Mouse (Mus musculus): ENCODE measurements around the gene Rnf126. TPM values are rescaled to one million over a fixed set of nuclear protein-coding genes. Genes with fewer than 3 reads are reported as not detected.
A peak's percentile ranks its signal among the peaks of the same experiment; 100 is the strongest.
"Not testable (repeated sequence)": the region's sequence is repeated elsewhere in the genome, so short reads cannot be mapped to it uniquely, and the experiment has no call there.

Gene Rnf126
- total RNA-seq, 1 experiment: 66.7 TPM

DNA sequence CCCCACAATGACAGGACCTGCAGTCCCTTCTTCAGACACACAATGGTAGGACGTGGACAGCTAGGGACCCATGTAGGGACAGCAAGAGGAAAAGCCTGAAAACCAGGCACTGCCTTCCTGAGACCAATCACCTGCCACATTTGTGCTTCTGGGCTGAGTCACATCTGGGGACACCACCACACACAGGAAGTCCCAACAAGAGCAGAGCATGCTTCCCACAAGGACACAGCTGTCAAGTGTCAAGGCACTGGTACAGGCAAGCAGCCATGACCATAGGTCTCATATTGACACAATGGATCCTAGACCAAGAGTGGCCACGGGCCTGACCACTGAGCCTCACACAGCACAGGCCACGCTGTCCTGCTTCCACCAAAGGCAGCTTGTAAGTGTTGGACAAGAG is 3.9 kb downstream of the Rnf126 start:
- Histone ChIP-seq H3K27ac (ENCODE audit: insufficient read depth, low read depth, low read length, poor library complexity, severe bottlenecking) (no peak overlapping the region; the same call in 1 of the 2 replicates), H3K9ac (ENCODE audit: insufficient read depth, low read depth, low read length, poor library complexity, severe bottlenecking) (no peak overlapping the region), H3K4me1 (ENCODE audit: control insufficient read depth in 2 of 2, insufficient read depth in 2 of 2, low read length in 2 of 2, poor library complexity in 1 of 2) (peaks cover 2 to 20% of the 10 kb centered on the region in 2 experiments; a peak in 1 of 4 replicates), H3K4me3 (ENCODE audit: insufficient read depth in 1 of 2, low read depth in 1 of 2, low read length in 2 of 2, poor library complexity in 1 of 2, severe bottlenecking in 1 of 2) (no peak overlapping the region), H3K9me3 (ENCODE audit: control insufficient read depth, insufficient read depth, low read depth, low read length) (no peaks in the 10 kb centered on the region), H3K36me3 (ENCODE audit: control insufficient read depth, insufficient read depth, low read length, poor library complexity, severe bottlenecking) (peaks cover 49% of the 10 kb centered on the region)
- in situ Hi-C loops (cut with MboI; ENCODE audit: low sequenced_read_pairs in 2 of 2, unreplicated experiment in 2 of 2): no loop called here
- no peak for DNase-seq (ENCODE audit: low read depth, low spot score)
- TF ChIP-seq MAFK (IDR thresholded peaks at IDR 0.05; ENCODE audit: insufficient read depth, low read depth, low read length) (no peak), CHD2 (IDR thresholded peaks at IDR 0.05; ENCODE audit: low read depth, low read length) (no peak), HCFC1 (IDR thresholded peaks at IDR 0.05; ENCODE audit: borderline replicate concordance, insufficient read depth, low read length) (no peak), ZC3H11A (IDR thresholded peaks at IDR 0.05; ENCODE audit: borderline replicate concordance, low read depth, low read length) (no peak), ZNF384 (IDR thresholded peaks at IDR 0.05; ENCODE audit: low read depth, low read length) (no peak)

DNA sequence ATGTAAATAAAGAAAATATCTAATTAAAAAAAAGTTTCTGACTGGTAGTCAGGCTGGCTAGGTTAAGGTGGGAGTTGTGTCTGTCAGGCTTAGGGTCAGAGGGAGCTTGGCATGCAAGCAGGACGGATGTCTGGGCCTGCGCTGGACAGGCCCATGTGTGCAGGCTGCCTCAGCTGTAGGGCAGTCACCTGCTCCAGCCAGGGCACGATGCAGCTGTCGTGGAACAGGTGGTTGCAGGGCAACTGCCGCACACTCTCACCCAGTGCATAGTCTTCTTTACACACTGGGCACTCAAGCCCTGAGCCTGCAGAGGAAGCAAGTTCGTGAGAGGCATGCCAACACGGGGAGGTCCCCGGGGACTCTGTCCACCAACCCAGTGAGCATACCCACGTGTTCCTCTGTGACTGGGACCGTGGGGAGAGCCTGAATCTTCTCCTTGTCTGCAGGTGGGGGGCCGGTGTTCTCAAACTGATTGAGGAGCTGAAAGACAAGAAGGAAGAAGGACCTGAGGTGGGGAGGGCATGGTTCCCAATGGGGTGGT is 6.1 kb downstream of the Rnf126 start:
- Histone ChIP-seq H3K36me3 (ENCODE audit: control insufficient read depth, insufficient read depth, low read length, poor library complexity, severe bottlenecking) (peaks cover 52% of the 10 kb centered on the region), H3K4me1 (ENCODE audit: control insufficient read depth in 2 of 2, insufficient read depth in 2 of 2, low read length in 2 of 2, poor library complexity in 1 of 2) (peaks cover 1 to 16% of the 10 kb centered on the region in 2 experiments; a peak in 1 of 4 replicates), H3K9me3 (ENCODE audit: control insufficient read depth, insufficient read depth, low read depth, low read length) (no peaks in the 10 kb centered on the region), H3K4me3 (ENCODE audit: insufficient read depth in 1 of 2, low read depth in 1 of 2, low read length in 2 of 2, poor library complexity in 1 of 2, severe bottlenecking in 1 of 2) (no peak overlapping the region), H3K27ac (ENCODE audit: insufficient read depth, low read depth, low read length, poor library complexity, severe bottlenecking) (no peak overlapping the region), H3K9ac (ENCODE audit: insufficient read depth, low read depth, low read length, poor library complexity, severe bottlenecking) (no peak overlapping the region)
- in situ Hi-C loops (cut with MboI; ENCODE audit: low sequenced_read_pairs in 2 of 2, unreplicated experiment in 2 of 2): no loop called here
- TF ChIP-seq ZC3H11A (IDR thresholded peaks at IDR 0.05; ENCODE audit: borderline replicate concordance, low read depth, low read length): no peak
- TF ChIP-seq ZNF384 (IDR thresholded peaks at IDR 0.05; ENCODE audit: low read depth, low read length): no peak
- no peak for TF ChIP-seq HCFC1 (IDR thresholded peaks at IDR 0.05; ENCODE audit: borderline replicate concordance, insufficient read depth, low read length)
- no peak for TF ChIP-seq CHD2 (IDR thresholded peaks at IDR 0.05; ENCODE audit: low read depth, low read length)
- no peak for TF ChIP-seq MAFK (IDR thresholded peaks at IDR 0.05; ENCODE audit: insufficient read depth, low read depth, low read length)
- no peak for DNase-seq (ENCODE audit: low read depth, low spot score)

DNA sequence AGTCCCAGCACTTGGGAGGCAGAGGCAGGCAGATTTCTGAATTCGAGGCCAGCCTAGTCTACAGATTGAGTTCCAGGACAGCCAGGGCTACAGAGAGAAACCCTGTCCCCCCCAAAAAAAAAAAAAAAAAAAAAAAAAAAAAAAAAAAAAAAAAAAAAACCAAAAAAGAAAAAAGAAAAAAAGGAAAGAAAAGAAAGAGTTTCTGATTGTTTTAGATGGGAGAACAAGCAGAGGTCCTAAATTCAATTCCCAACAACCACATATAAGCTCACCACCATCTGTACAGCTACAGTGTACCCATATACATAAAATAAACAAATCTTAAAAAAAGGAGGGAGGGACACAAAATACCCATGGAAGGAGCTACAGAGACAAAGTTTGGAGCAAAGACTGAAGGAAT is 7.1 kb downstream of the Rnf126 start:
- H3K4me1 ChIP-seq (ENCODE audit: control insufficient read depth in 2 of 2, insufficient read depth in 2 of 2, low read length in 2 of 2, poor library complexity in 1 of 2); H3K9me3 ChIP-seq (ENCODE audit: control insufficient read depth, insufficient read depth, low read depth, low read length); H3K4me3 ChIP-seq (ENCODE audit: insufficient read depth in 1 of 2, low read depth in 1 of 2, low read length in 2 of 2, poor library complexity in 1 of 2, severe bottlenecking in 1 of 2); in situ Hi-C loops (cut with MboI; ENCODE audit: low sequenced_read_pairs in 2 of 2, unreplicated experiment in 2 of 2); H3K9ac ChIP-seq (ENCODE audit: insufficient read depth, low read depth, low read length, poor library complexity, severe bottlenecking); DNase-seq (ENCODE audit: low read depth, low spot score); H3K27ac ChIP-seq (ENCODE audit: insufficient read depth, low read depth, low read length, poor library complexity, severe bottlenecking): not testable (repeated sequence)
- peak; percentile 64; the same call in 1 of the 2 replicates for TF ChIP-seq ZNF384 (IDR thresholded peaks at IDR 0.05; ENCODE audit: low read depth, low read length)
- peaks cover 50% of the 10 kb centered on the region for H3K36me3 ChIP-seq (ENCODE audit: control insufficient read depth, insufficient read depth, low read length, poor library complexity, severe bottlenecking)

GRCm38 (mm10) chr10:79756660-79757059 is 10.1 kb downstream of the Rnf126 start:
- Histone ChIP-seq H3K27ac (ENCODE audit: insufficient read depth, low read depth, low read length, poor library complexity, severe bottlenecking) (no peak overlapping the region), H3K9ac (ENCODE audit: insufficient read depth, low read depth, low read length, poor library complexity, severe bottlenecking) (no peak overlapping the region), H3K4me1 (ENCODE audit: control insufficient read depth in 2 of 2, insufficient read depth in 2 of 2, low read length in 2 of 2, poor library complexity in 1 of 2) (peaks cover 2 to 7% of the 10 kb centered on the region in 2 experiments; a peak in 2 of 4 replicates), H3K36me3 (ENCODE audit: control insufficient read depth, insufficient read depth, low read length, poor library complexity, severe bottlenecking) (peaks cover 30% of the 10 kb centered on the region), H3K9me3 (ENCODE audit: control insufficient read depth, insufficient read depth, low read depth, low read length) (no peaks in the 10 kb centered on the region), H3K4me3 (ENCODE audit: insufficient read depth in 1 of 2, low read depth in 1 of 2, low read length in 2 of 2, poor library complexity in 1 of 2, severe bottlenecking in 1 of 2) (peak overlapping the region; percentile 27 to 53; a peak in 3 of 4 replicates)
- DNase-seq (ENCODE audit: low read depth, low spot score): no peak
- TF ChIP-seq ZC3H11A (IDR thresholded peaks at IDR 0.05; ENCODE audit: borderline replicate concordance, low read depth, low read length) (no peak), CHD2 (IDR thresholded peaks at IDR 0.05; ENCODE audit: low read depth, low read length) (no peak), ZNF384 (IDR thresholded peaks at IDR 0.05; ENCODE audit: low read depth, low read length) (no peak), MAFK (IDR thresholded peaks at IDR 0.05; ENCODE audit: insufficient read depth, low read depth, low read length) (no peak), HCFC1 (IDR thresholded peaks at IDR 0.05; ENCODE audit: borderline replicate concordance, insufficient read depth, low read length) (no peak)
- in situ Hi-C loops (cut with MboI; ENCODE audit: low sequenced_read_pairs in 2 of 2, unreplicated experiment in 2 of 2): no loop called here

GRCm38 (mm10) chr10:79755854-79756253 is 10.9 kb downstream of the Rnf126 start:
- Histone ChIP-seq H3K4me1 (ENCODE audit: control insufficient read depth in 2 of 2, insufficient read depth in 2 of 2, low read length in 2 of 2, poor library complexity in 1 of 2) (peaks cover 2 to 7% of the 10 kb centered on the region in 2 experiments; a peak in 2 of 4 replicates), H3K9ac (ENCODE audit: insufficient read depth, low read depth, low read length, poor library complexity, severe bottlenecking) (no peak overlapping the region), H3K4me3 (ENCODE audit: insufficient read depth in 1 of 2, low read depth in 1 of 2, low read length in 2 of 2, poor library complexity in 1 of 2, severe bottlenecking in 1 of 2) (no peak overlapping the region), H3K9me3 (ENCODE audit: control insufficient read depth, insufficient read depth, low read depth, low read length) (no peaks in the 10 kb centered on the region), H3K27ac (ENCODE audit: insufficient read depth, low read depth, low read length, poor library complexity, severe bottlenecking) (no peak overlapping the region), H3K36me3 (ENCODE audit: control insufficient read depth, insufficient read depth, low read length, poor library complexity, severe bottlenecking) (peaks cover 22% of the 10 kb centered on the region)
- no peak for DNase-seq (ENCODE audit: low read depth, low spot score)
- in situ Hi-C loops (cut with MboI; ENCODE audit: low sequenced_read_pairs in 2 of 2, unreplicated experiment in 2 of 2): no loop called here
- TF ChIP-seq ZC3H11A (IDR thresholded peaks at IDR 0.05; ENCODE audit: borderline replicate concordance, low read depth, low read length) (no peak), MAFK (IDR thresholded peaks at IDR 0.05; ENCODE audit: insufficient read depth, low read depth, low read length) (no peak), HCFC1 (IDR thresholded peaks at IDR 0.05; ENCODE audit: borderline replicate concordance, insufficient read depth, low read length) (no peak)

Data from ES-E14 (cell line).